Mouse (Mus musculus) brain, embryonic 18.5 days (tissue): ENCODE data around the gene Coq7.

Source experiments
- DNase-seq: peaks from one replicate; pipeline ENCODE4 v3.0.0-alpha.2; 2012; ENCODE audit warnings: low read depth, low spot score

The Coq7 gene

DNA sequence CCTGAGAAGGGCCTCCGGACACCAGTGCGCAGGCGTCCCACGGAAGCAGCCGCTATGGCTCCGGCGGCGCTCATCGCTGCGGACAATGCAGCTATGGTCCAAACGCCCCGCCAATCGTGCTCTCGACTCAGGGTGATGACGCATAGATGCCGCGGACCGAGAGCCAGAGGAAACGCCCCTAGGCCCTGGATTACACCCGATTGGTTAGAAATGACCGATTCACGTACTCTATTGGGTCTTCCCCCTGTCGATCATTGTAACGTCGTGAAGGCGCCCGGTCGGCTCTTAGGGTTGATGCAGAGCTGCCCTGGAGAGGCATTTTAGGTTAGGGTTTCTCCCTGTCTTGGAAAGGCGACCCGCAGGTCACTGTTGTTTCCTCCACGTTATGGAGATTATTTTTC lies at the start of gene Coq7:
Coq7 (minus strand) TSS at position 179 of the 401 bp plus-strand sequence.
- DNase-seq, result peak; percentile 98

DNA sequence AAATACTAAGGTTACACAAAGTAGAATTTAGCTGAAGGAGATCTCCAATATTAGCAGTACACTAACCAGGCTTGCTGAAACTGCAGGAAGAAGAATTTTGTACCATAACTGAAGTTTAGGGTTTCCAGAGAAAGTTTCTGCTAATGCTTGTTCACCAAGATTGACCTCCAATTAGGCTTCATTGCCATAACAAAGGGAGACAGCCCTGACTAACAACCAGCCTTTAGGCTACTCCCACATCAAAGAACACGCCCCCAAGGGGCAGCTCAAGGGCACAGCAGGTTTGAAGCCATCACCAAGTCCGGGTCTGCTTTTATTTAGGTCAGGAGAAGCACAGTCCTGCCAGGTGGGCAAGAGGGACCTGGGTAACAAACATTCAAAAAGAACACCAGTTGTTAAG lies 46.8 kb upstream of the Coq7 start:
- DNase-seq, result no peak

GRCm38 (mm10) chr7:118578269-118578668 lies 45.1 kb upstream of the Coq7 start:
- no peak for DNase-seq

DNA sequence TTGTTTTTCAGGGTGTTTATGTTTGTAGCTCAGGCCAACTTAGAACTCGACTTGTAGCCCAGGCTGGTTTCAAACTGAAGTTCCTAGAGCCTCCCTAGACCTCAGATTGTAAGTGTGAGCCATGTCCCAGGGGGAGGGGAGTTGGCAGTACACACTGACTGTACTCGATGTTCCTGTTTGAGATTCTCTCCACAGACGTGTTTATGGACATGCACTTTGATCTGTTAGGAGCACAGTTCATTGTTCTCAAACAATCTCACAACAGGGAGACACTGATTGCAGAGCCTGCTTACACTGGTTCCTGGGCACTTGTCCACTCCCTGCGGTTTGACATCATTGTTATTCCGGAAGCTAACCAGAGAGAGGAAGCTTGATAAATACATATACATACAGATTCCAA lies 38.9 kb upstream of the Coq7 start:
- no peak for DNase-seq

- DNase-seq, result no peak
Observed at GRCm38 (mm10) chr7:118571350-118571749, 38.2 kb upstream of the Coq7 start.

- DNase-seq, result no peak
Observed at GRCm38 (mm10) chr7:118569121-118569543, 36.0 kb upstream of the Coq7 start.

DNA sequence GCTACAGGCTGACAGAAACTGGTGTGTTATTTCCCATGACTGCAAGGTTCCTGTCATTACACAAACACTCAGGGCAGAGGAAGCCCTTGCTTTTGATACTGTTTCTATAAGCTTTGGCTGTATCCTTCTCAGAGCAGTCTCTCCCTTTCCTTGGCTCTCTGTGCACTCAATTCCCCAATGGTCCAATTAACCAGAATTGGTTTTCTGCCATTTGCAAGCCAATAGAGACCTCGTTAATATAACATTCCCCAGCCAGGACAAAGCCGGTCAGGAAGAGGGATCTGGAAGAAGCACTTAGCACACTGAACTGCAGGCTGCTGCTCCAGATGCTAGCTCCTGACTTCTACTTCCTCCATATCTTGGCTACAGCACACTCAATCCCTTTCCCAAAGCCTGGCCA lies 21.1 kb upstream of the Coq7 start:
- DNase-seq, result no peak

- no peak for DNase-seq
Observed at GRCm38 (mm10) chr7:118553881-118554280, 20.7 kb upstream of the Coq7 start.

DNA sequence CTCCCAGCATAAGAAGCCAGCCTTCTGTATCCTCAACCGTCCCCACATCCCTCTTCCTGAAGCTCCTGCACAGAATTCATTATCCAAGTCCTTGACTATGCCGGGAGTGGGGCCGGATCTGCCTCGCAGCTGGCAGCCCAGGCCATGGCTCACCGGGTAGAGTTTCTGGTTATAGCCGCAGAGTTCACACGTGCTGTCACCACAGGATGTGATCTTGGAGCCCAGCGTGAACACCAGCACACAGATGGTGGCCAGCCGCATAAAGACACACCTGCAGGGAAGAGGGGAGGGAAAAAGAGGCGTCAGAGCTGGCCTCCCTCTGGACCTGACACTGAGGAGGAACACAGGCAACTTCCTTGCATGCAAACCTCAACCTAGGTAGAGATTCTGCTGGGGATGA lies 14.3 kb upstream of the Coq7 start:
- DNase-seq, result no peak

- no peak for DNase-seq
Observed at GRCm38 (mm10) chr7:118544128-118544527, 11.0 kb upstream of the Coq7 start.

DNA sequence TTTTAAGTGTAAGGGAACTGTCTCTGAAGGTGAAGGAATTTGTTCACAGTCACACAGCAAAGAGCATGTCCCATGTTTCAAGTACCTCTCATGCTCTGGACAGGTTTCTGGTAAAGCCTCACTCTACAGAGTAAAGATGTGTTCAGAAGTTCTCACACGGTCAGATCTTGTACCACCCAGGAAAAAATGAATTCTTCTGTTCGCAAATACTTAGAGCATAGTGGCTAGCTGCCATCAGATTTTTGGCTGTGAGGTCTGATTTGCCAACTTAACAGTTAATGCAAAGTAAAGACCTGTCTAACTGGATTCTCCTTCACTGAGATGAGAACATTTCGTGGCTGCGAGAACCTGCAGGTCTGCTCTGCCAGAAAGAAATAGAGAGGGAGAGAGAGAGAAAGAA lies 1.9 kb upstream of the Coq7 start:
- DNase-seq, result no peak

GRCm38 (mm10) chr7:118534326-118534725 lies 1.2 kb upstream of the Coq7 start:
- DNase-seq, result no peak

DNA sequence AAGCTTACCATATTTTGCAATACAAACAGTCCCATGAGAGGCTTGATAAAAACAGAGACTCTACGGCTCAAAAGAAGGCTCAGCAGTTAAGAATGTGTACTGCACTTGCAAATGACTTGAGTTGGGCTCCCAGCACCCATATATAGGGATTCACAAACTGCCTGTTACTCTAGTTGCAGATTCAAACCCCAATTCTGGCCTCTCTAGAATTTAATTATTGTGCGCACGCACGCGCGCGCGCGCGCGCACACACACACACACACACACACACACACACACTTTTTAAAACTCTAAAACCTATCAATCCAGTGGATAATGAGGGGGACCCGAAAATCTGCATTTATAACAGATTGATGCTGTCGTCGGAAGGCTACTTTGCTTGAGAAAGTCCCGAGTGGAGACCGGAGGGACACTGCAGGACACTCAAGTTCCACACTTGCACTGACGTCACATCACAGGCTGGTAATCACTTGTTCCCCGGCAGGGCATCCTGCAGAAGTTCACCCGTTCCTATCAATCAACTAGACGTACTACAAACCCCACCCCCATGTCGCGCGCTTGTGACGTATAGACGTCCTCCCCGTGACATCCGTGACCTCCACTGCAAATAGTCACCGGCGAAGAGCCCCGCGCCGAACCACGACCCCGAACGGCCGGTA lies 508 bp downstream of the Coq7 start:
- peak; percentile 91 for DNase-seq

- DNase-seq, result no peak
Observed at GRCm38 (mm10) chr7:118526967-118527366, 6.2 kb downstream of the Coq7 start.

GRCm38 (mm10) chr7:118522077-118522476 lies 11.1 kb downstream of the Coq7 start:
- DNase-seq, result no peak

DNA sequence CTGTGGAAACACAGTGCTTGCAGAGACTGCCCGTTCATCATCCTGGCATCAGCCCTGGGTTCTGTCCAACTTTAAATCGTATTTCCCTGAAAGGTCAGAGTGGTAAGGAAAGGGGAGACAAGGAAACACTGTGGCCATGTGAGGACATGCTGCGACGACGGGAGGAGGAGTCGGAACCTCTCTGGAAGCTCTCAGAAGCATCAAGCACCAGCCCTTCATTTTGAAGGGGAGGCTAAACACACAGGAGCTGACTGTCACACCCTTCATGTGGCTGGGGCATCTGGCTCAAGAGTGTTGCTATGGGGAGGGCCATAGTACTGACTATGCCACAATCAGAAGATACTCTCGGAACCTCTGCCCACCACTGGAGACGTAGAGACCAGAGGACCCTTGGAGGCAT lies 13.5 kb downstream of the Coq7 start:
- DNase-seq, result no peak

- no peak for DNase-seq
Observed at GRCm38 (mm10) chr7:118518687-118519086, 14.5 kb downstream of the Coq7 start.

GRCm38 (mm10) chr7:118517819-118518218 lies 15.3 kb downstream of the Coq7 start:
- no peak for DNase-seq

DNA sequence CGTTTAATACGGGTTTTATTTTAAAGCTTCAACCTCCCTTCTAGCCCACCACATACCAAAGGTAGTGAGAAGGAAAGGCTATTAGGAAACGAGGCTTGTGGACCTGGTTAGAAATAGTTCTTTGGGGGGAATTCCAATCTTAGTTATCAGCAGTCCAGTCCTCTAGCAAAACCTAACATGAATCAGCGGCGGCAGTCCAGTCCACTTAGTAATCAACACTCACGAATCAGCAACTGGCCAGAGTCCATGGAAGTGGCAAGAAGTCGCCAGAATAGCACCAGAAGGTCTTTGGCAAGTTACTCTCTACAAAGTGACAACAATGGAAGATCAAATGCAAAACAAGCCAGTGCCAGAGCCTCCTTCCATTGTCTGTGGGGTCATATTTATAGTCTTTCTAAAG lies 24.6 kb downstream of the Coq7 start:
- DNase-seq, result no peak

GRCm38 (mm10) chr7:118503844-118504243 lies 29.3 kb downstream of the Coq7 start:
- no peak for DNase-seq

GRCm38 (mm10) chr7:118502333-118502732 lies 30.8 kb downstream of the Coq7 start:
- no peak for DNase-seq

- no peak for DNase-seq
Observed at GRCm38 (mm10) chr7:118499784-118500435, 33.2 kb downstream of the Coq7 start.

GRCm38 (mm10) chr7:118498984-118499783 lies 34.0 kb downstream of the Coq7 start:
- DNase-seq, result no peak
